Mouse (Mus musculus): ENCODE data around the gene Rapgef4. TPM values are rescaled to one million over a fixed set of nuclear protein-coding genes. Genes with fewer than 3 reads are reported as not detected.

Rapgef4 gene
- total and polyA plus RNA-seq, 2 experiments from 2014 or later: 5.3 to 5.5 TPM

- ATAC-seq (ENCODE audit: insufficient read depth, low read depth) (no peak), DNase-seq (ENCODE audit: low spot score) (no peak)
- no peaks in the 10 kb centered on the region for H3K36me3 ChIP-seq (replicated peaks; ENCODE audit: control insufficient read depth, insufficient read depth, low read length)
- H3K27ac ChIP-seq (ENCODE audit: low read depth): no peak overlapping the region
- H3K9ac ChIP-seq (replicated peaks; ENCODE audit: low read depth, low read length): no peak overlapping the region
- no peaks in the 10 kb centered on the region for H3K9me3 ChIP-seq (replicated peaks; ENCODE audit: control insufficient read depth, low read length)
- H3K4me1 ChIP-seq (ENCODE audit: control insufficient read depth, insufficient read depth): peaks cover 12% of the 10 kb centered on the region; the same call in 1 of the 2 replicates
- no peaks in the 10 kb centered on the region for H3K27me3 ChIP-seq (ENCODE audit: control insufficient read depth, insufficient read depth, low read length)
- TF ChIP-seq EP300 (IDR thresholded peaks at IDR 0.05; ENCODE audit: low read depth) (no peak), CTCF (IDR thresholded peaks at IDR 0.05; ENCODE audit: low read depth) (no peak)
- H3K4me2 ChIP-seq (ENCODE audit: low read depth, low read length): no peak overlapping the region
- 72% methylated on average over 2 of the region's 2 CpGs for WGBS
- no peak overlapping the region for H3K4me3 ChIP-seq (ENCODE audit: low read depth, low read length)
These were observed 109.0 kb downstream of the Rapgef4 start for GRCm38 (mm10) chr2:72090061-72090460.

DNA sequence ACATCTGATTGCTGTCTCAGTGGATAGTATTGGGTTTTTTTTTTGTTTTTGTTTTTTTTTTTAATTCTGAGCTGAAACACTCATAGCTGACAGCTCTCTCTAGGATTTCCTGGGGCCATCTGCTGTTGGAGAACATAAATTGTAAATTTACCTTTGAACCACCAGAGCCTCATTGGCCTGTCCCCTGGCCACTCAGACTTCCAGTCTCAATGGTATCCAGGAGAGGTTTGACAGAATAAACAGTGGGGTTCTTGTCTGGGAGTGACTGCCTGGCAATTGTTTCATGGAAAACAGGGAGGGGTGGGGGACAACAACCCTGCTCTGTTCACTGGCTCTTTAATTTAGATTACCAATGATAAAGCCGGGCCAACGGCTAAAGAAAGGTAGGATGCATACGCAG lies 111.0 kb downstream of the Rapgef4 start:
- ATAC-seq (ENCODE audit: insufficient read depth, low read depth) (no peak), DNase-seq (ENCODE audit: low spot score) (no peak)
- Histone ChIP-seq H3K9me3 (replicated peaks; ENCODE audit: control insufficient read depth, low read length) (no peaks in the 10 kb centered on the region), H3K9ac (replicated peaks; ENCODE audit: low read depth, low read length) (no peak overlapping the region), H3K27ac (ENCODE audit: low read depth) (no peak overlapping the region), H3K27me3 (ENCODE audit: control insufficient read depth, insufficient read depth, low read length) (no peaks in the 10 kb centered on the region), H3K36me3 (replicated peaks; ENCODE audit: control insufficient read depth, insufficient read depth, low read length) (no peaks in the 10 kb centered on the region), H3K4me3 (ENCODE audit: low read depth, low read length) (no peak overlapping the region), H3K4me1 (ENCODE audit: control insufficient read depth, insufficient read depth) (peaks cover 12% of the 10 kb centered on the region; the same call in 1 of the 2 replicates), H3K4me2 (ENCODE audit: low read depth, low read length) (no peak overlapping the region)
- no peak for TF ChIP-seq CTCF (IDR thresholded peaks at IDR 0.05; ENCODE audit: low read depth)
- TF ChIP-seq EP300 (IDR thresholded peaks at IDR 0.05; ENCODE audit: low read depth): no peak
- 49% methylated on average over 3 of the region's 3 CpGs for WGBS

- ATAC-seq (ENCODE audit: insufficient read depth, low read depth) (no peak), DNase-seq (ENCODE audit: low spot score) (no peak)
- Histone ChIP-seq H3K4me2 (ENCODE audit: low read depth, low read length) (no peak overlapping the region), H3K4me3 (ENCODE audit: low read depth, low read length) (no peak overlapping the region), H3K36me3 (replicated peaks; ENCODE audit: control insufficient read depth, insufficient read depth, low read length) (no peaks in the 10 kb centered on the region), H3K9me3 (replicated peaks; ENCODE audit: control insufficient read depth, low read length) (no peaks in the 10 kb centered on the region), H3K27ac (ENCODE audit: low read depth) (no peak overlapping the region), H3K27me3 (ENCODE audit: control insufficient read depth, insufficient read depth, low read length) (no peaks in the 10 kb centered on the region), H3K4me1 (ENCODE audit: control insufficient read depth, insufficient read depth) (peaks cover 12% of the 10 kb centered on the region; the same call in 1 of the 2 replicates), H3K9ac (replicated peaks; ENCODE audit: low read depth, low read length) (no peak overlapping the region)
- TF ChIP-seq EP300 (IDR thresholded peaks at IDR 0.05; ENCODE audit: low read depth): no peak
- TF ChIP-seq CTCF (IDR thresholded peaks at IDR 0.05; ENCODE audit: low read depth): no peak
- 79% methylated on average over 20 of the region's 20 CpGs for WGBS
These were observed 112.5 kb downstream of the Rapgef4 start for GRCm38 (mm10) chr2:72093402-72094037.

DNA sequence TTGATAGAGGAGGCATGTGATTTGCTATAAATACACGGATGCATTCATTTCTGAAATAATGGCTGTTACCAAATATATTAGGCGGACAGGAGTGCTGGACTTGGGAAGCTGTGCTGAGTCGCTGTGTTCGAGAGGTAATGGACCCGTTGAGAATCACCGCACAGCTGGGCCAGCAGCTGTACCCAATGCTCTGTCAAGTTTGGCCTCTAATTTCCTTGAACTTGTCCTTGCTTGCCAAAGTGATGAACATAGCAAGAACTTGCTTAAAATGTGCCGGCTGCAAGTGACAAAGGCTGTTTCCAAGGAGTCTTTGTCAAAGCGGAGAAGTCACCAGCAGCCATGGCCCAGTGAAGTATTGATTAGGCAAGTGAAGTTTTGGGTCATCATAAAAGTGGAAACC lies 113.0 kb downstream of the Rapgef4 start:
- Histone ChIP-seq H3K27ac (ENCODE audit: low read depth) (no peak overlapping the region), H3K4me3 (ENCODE audit: low read depth, low read length) (no peak overlapping the region), H3K36me3 (replicated peaks; ENCODE audit: control insufficient read depth, insufficient read depth, low read length) (no peaks in the 10 kb centered on the region), H3K9me3 (replicated peaks; ENCODE audit: control insufficient read depth, low read length) (no peaks in the 10 kb centered on the region), H3K9ac (replicated peaks; ENCODE audit: low read depth, low read length) (no peak overlapping the region), H3K27me3 (ENCODE audit: control insufficient read depth, insufficient read depth, low read length) (no peaks in the 10 kb centered on the region), H3K4me1 (ENCODE audit: control insufficient read depth, insufficient read depth) (peaks cover 12% of the 10 kb centered on the region; the same call in 1 of the 2 replicates), H3K4me2 (ENCODE audit: low read depth, low read length) (no peak overlapping the region)
- TF ChIP-seq EP300 (IDR thresholded peaks at IDR 0.05; ENCODE audit: low read depth) (no peak), CTCF (IDR thresholded peaks at IDR 0.05; ENCODE audit: low read depth) (no peak)
- DNase-seq (ENCODE audit: low spot score): no peak
- no peak for ATAC-seq (ENCODE audit: insufficient read depth, low read depth)
- WGBS: 67% methylated on average over 8 of the region's 8 CpGs

DNA sequence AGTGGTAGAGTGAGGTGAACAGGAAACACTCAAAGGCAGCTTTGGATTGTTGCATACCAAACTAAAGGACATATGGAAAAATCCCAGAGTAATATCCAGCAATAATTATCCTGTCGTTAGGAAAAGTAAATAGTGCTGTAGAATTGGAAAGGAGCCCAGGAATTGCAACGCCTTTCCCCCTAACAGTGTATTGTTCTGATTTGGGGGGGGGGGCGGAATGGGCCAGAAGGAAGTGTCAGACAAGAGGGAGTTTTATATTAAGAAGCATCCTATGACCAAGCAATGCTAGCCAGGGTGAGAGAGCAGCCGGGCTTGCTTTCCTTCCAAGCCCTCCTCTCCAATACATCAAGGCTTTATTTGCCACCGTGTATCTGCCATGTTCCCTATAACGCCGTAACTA lies 113.4 kb downstream of the Rapgef4 start:
- ATAC-seq (ENCODE audit: insufficient read depth, low read depth): 0 out of 2 replicates have a peak, but pooled peaks have one; percentile 33
- no peaks in the 10 kb centered on the region for H3K36me3 ChIP-seq (replicated peaks; ENCODE audit: control insufficient read depth, insufficient read depth, low read length)
- H3K9ac ChIP-seq (replicated peaks; ENCODE audit: low read depth, low read length): no peak overlapping the region
- H3K9me3 ChIP-seq (replicated peaks; ENCODE audit: control insufficient read depth, low read length): no peaks in the 10 kb centered on the region
- H3K4me2 ChIP-seq (ENCODE audit: low read depth, low read length): no peak overlapping the region
- H3K4me1 ChIP-seq (ENCODE audit: control insufficient read depth, insufficient read depth): peaks cover 12% of the 10 kb centered on the region; the same call in 1 of the 2 replicates
- 58% methylated on average over 7 of the region's 7 CpGs for WGBS
- no peaks in the 10 kb centered on the region for H3K27me3 ChIP-seq (ENCODE audit: control insufficient read depth, insufficient read depth, low read length)
- H3K27ac ChIP-seq (ENCODE audit: low read depth): no peak overlapping the region
- TF ChIP-seq CTCF (IDR thresholded peaks at IDR 0.05; ENCODE audit: low read depth) (no peak), EP300 (IDR thresholded peaks at IDR 0.05; ENCODE audit: low read depth) (no peak)
- H3K4me3 ChIP-seq (ENCODE audit: low read depth, low read length): no peak overlapping the region
- no peak for DNase-seq (ENCODE audit: low spot score)

DNA sequence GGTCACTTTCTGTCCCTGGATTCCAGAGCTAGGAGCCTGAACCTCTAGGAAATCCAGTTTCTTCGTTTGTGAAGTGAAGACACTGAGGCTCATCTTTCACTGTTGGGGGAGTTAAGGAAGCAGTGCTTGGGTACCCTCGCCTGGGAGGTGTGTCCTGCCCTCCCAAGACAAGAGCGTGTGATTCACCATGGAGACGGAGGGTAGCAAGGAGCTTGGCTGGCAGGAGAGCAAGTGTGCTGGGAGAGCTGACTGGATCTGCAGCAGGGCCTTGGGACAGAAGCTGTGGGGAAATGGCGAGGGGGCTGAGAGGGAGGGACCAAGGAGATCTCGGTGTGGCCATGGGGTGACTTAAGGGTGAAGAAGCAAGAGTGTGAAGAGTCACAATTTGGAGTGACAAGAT lies 114.0 kb downstream of the Rapgef4 start:
- no peak overlapping the region for H3K4me2 ChIP-seq (ENCODE audit: low read depth, low read length)
- 53% methylated on average over 6 of the region's 6 CpGs for WGBS

More for the DNA sequence above, 114.0 kb downstream of the Rapgef4 start:
- TF ChIP-seq EP300 (IDR thresholded peaks at IDR 0.05; ENCODE audit: low read depth) (no peak), CTCF (IDR thresholded peaks at IDR 0.05; ENCODE audit: low read depth) (no peak)
- Histone ChIP-seq H3K9ac (replicated peaks; ENCODE audit: low read depth, low read length) (no peak overlapping the region), H3K27ac (ENCODE audit: low read depth) (no peak overlapping the region), H3K36me3 (replicated peaks; ENCODE audit: control insufficient read depth, insufficient read depth, low read length) (no peaks in the 10 kb centered on the region), H3K4me1 (ENCODE audit: control insufficient read depth, insufficient read depth) (peaks cover 12% of the 10 kb centered on the region; the same call in 1 of the 2 replicates), H3K4me3 (ENCODE audit: low read depth, low read length) (no peak overlapping the region), H3K9me3 (replicated peaks; ENCODE audit: control insufficient read depth, low read length) (no peaks in the 10 kb centered on the region), H3K27me3 (ENCODE audit: control insufficient read depth, insufficient read depth, low read length) (no peaks in the 10 kb centered on the region)
- no peak for DNase-seq (ENCODE audit: low spot score)
- no peak for ATAC-seq (ENCODE audit: insufficient read depth, low read depth)
